Mouse (Mus musculus) forebrain, embryonic 13.5 days (tissue): ENCODE data around the gene Fbn1. TPM values are rescaled to one million over a fixed set of nuclear protein-coding genes. Genes with fewer than 3 reads are reported as not detected.

Experiments used
- ATAC-seq: fragments of 200-750 bp; cut with Nextera tagmentation; 2 replicates; pipeline ENCODE4 v1.8.0; 2017
- H3K27ac ChIP-seq: fragments of 300-500 bp; sonication (generic); 2 replicates; pipeline ENCODE4 v1.5.1; 2015; ENCODE audit warnings: inconsistent platforms, mild to moderate bottlenecking, moderate library complexity
- H3K27me3 ChIP-seq: fragments of 300-500 bp; sonication (generic); 2 replicates; pipeline ENCODE4 v1.6.1; 2015; ENCODE audit warnings: mild to moderate bottlenecking, inconsistent platforms
- H3K36me3 ChIP-seq: fragments of 300-500 bp; sonication (generic); 2 replicates; pipeline ENCODE4 v1.6.1; 2015; ENCODE audit warnings: mild to moderate bottlenecking, inconsistent platforms; ENCODE audit not compliant: poor library complexity, severe bottlenecking
- H3K4me1 ChIP-seq: fragments of 300-500 bp; sonication (generic); 2 replicates; pipeline ENCODE4 v1.6.1; 2015; ENCODE audit warnings: inconsistent platforms
- H3K4me2 ChIP-seq: fragments of 300-500 bp; sonication (generic); 2 replicates; pipeline ENCODE4 v1.6.1; 2015; ENCODE audit warnings: inconsistent platforms, mild to moderate bottlenecking, moderate library complexity
- H3K4me3 ChIP-seq: fragments of 300-500 bp; sonication (generic); 2 replicates; pipeline ENCODE4 v1.5.1; 2015; ENCODE audit warnings: mild to moderate bottlenecking, inconsistent platforms
- H3K9ac ChIP-seq: fragments of 300-500 bp; sonication (generic); 2 replicates; pipeline ENCODE4 v1.6.1; 2015; ENCODE audit warnings: mild to moderate bottlenecking, inconsistent platforms
- H3K9me3 ChIP-seq: fragments of 300-500 bp; sonication (generic); replicated peaks from 2 replicates; pipeline ENCODE4 v1.6.1; 2016; ENCODE audit warnings: inconsistent platforms
- WGBS: fragments of 180-500 bp; shearing (Covaris S2); methylation state at CpG from one replicate; pipeline ENCODE4 v1.1.7; 2015; 5-methylcytosine and 5-hydroxymethylcytosine counted together
- polyA plus RNA-seq: library from polyadenylated mRNA; unstranded; fragments of >200 nt; fragmentation: Nextera tagmentation; extraction: Ambion mirVana; gene quantifications from 2 replicates; pipeline ENCODE4 v1.2.1, GENCODE M21; 2015

The Fbn1 gene
- polyA plus RNA-seq, 1 experiment from 2014 or later, result 1.8 TPM

DNA sequence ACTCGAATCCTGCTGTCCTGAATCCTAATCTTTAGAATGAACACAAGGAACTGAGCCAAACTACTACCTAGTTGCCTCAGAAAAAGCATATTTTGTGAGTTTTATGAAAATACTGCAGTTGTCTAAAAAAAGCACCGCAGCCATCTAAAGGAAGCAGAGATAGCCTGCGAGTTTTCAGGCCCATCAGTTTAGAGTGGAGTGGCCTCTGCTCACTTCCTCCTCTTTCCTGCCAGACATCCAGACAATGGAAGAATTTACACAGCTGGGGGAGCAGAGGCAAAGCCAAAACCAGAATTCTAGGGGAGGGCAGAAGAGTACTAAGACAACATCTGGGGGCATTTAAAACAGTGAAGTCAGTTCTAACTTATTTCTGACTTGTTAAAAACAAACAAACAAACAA is 96.0 kb downstream of the Fbn1 start:
- WGBS, result 95% methylated on average over 3 of the region's 3 CpGs
- Histone ChIP-seq H3K4me3 (no peak overlapping the region), H3K9ac (no peak overlapping the region), H3K27me3 (no peaks in the 10 kb centered on the region), H3K36me3 (peaks cover 5% of the 10 kb centered on the region; the same call in 1 of the 2 replicates), H3K4me1 (no peaks in the 10 kb centered on the region), H3K9me3 (no peaks in the 10 kb centered on the region), H3K4me2 (no peak overlapping the region), H3K27ac (no peak overlapping the region)
- ATAC-seq, result no peak

DNA sequence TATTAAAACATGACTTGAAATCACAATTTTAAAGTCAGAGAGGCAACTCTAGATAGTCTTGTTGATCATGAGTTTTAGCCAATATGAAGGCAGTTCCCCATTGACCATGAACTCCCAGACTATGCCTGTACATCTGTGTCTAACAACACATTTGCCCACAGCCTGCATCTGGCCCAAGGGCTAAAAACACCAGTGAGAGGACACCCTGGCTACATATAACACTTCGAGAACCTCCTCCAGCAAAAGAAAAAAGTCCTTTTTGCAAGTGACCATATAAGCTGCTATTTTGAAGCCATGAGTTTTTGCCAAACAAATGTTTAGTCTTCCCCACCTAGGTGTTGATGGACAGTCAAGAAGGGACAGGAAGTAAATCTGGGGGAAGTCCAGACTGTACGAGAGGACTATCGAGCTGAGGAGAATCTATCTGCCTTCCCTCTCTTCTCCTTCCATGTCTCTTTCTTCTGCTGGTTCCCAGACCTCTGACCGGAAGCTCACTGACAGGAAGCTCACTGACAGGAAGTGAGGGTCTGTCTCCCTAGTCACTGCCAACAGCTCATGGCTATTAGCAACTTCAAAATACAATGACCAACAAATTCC is 103.2 kb downstream of the Fbn1 start:
- no peak overlapping the region for H3K4me3 ChIP-seq
- no peaks in the 10 kb centered on the region for H3K27me3 ChIP-seq
- WGBS, result 93% methylated on average over 4 of the region's 4 CpGs

DNA sequence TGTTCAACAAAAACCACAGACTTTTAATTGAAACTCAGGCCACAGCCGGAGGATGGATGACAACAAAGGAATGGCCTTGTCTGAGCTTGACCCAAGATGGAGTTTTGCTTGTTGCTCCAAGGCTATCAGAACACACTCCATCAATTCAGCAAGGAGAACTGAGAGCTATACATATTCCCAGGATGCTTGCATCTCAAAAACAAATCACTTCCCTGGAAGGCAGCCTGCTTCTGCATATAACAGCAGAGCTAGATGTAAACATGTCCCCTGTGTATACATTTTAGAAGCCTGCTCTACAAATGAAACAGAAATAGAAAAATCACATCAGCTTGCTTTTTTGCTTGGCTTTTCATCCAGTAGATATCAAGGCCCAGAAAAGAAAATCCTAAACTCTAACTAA is 105.5 kb downstream of the Fbn1 start:
- no peaks in the 10 kb centered on the region for H3K4me1 ChIP-seq
- no peak overlapping the region for H3K27ac ChIP-seq
- 92% methylated on average over 1 of the region's 1 CpGs for WGBS
- H3K4me2 ChIP-seq, result no peak overlapping the region
- ATAC-seq, result no peak
- no peak overlapping the region for H3K4me3 ChIP-seq
- H3K9ac ChIP-seq, result no peak overlapping the region
- no peaks in the 10 kb centered on the region for H3K36me3 ChIP-seq
- H3K9me3 ChIP-seq, result no peaks in the 10 kb centered on the region
- no peaks in the 10 kb centered on the region for H3K27me3 ChIP-seq

More for the DNA sequence above, 103.2 kb downstream of the Fbn1 start:
- no peak for ATAC-seq
- Histone ChIP-seq H3K4me2 (no peak overlapping the region), H3K27ac (no peak overlapping the region), H3K9ac (no peak overlapping the region), H3K36me3 (no peaks in the 10 kb centered on the region), H3K9me3 (no peaks in the 10 kb centered on the region), H3K4me1 (no peaks in the 10 kb centered on the region)

DNA sequence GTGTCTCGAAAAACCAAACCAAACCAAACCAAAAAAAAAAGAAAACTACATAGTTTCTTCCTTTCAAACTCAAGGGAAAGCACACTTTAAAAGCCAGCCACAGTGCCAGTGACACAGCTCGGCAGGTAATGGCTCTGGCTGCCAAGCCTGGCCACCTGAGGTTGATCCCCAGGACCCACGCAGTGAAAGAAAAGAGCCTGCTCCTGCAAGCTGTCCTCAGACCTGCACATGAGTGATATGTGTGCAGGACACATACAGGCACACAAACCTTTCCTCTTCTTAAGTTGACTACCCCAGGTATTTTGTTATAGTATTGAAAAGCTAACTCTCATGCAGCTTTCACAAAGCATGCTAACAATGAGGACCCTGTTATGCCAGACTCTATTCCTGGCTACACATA is 107.7 kb downstream of the Fbn1 start:
- no peaks in the 10 kb centered on the region for H3K36me3 ChIP-seq
- no peak overlapping the region for H3K4me3 ChIP-seq
- H3K9me3 ChIP-seq, result no peaks in the 10 kb centered on the region
- H3K9ac ChIP-seq, result no peak overlapping the region
- no peak overlapping the region for H3K4me2 ChIP-seq
- 92% methylated on average over 3 of the region's 3 CpGs for WGBS
- H3K27ac ChIP-seq, result no peak overlapping the region
- H3K4me1 ChIP-seq, result no peaks in the 10 kb centered on the region
- H3K27me3 ChIP-seq, result no peaks in the 10 kb centered on the region
- ATAC-seq, result no peak

DNA sequence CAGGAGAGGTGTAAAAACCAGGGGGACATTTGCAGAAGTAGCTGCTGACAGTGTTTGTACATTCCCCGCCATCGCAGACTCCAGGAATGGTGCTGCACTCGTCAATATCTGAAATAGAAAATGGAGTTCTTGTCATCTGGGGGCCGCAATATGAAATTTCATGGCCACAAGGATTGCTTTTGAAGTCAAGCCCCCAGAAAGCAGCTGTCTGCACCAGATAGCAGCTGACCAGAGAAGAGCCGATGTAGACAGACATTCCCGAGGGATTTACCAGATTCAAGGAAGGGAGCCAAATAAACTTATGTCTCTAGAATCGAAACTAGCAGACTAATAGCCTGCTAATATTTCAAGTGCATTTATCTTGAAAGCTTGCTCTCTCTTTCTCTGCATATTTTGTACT is 110.0 kb downstream of the Fbn1 start:
- no peak overlapping the region for H3K4me2 ChIP-seq
- H3K4me3 ChIP-seq, result no peak overlapping the region
- no peak overlapping the region for H3K27ac ChIP-seq
- no peak overlapping the region for H3K9ac ChIP-seq
- H3K27me3 ChIP-seq, result no peaks in the 10 kb centered on the region
- H3K36me3 ChIP-seq, result no peaks in the 10 kb centered on the region
- no peak for ATAC-seq
- no peaks in the 10 kb centered on the region for H3K4me1 ChIP-seq
- H3K9me3 ChIP-seq, result no peaks in the 10 kb centered on the region
- 90% methylated on average over 7 of the region's 7 CpGs for WGBS

DNA sequence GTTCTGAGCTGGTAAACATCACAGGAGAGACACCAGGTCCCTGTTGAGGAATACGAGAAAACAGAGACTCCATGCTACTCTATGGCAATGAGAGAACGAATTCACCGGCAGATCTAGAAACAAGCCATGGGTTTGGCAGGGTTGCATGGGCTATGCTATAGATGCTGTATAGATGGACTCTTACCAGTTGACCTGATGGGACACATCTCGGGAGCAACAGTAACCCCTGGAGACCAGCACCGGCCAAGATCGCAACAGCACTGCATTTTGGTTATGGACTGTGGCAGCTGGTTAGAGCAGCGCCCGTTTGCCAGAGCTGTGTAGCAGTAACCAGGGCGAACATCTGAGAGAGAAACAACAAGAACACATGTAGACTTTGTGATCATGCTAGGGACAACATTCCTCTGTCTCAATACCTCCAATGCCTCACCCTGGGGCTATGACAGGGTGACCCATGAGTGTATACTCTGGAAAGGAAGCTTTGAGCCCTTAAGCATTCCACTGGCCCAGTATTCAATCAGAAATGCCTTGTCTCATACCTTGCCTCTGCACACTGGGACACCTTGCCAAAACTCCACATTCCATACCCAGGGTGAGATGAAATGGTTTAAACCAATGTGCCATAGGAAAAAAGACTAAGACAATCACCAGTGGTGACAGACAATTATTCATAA is 113.2 kb downstream of the Fbn1 start:
- WGBS, result 97% methylated on average over 9 of the region's 9 CpGs
- no peaks in the 10 kb centered on the region for H3K9me3 ChIP-seq
- H3K4me2 ChIP-seq, result no peak overlapping the region
- no peak for ATAC-seq
- no peaks in the 10 kb centered on the region for H3K4me1 ChIP-seq
- no peaks in the 10 kb centered on the region for H3K27me3 ChIP-seq
- H3K9ac ChIP-seq, result no peak overlapping the region
- H3K36me3 ChIP-seq, result no peaks in the 10 kb centered on the region
- no peak overlapping the region for H3K4me3 ChIP-seq
- no peak overlapping the region for H3K27ac ChIP-seq

DNA sequence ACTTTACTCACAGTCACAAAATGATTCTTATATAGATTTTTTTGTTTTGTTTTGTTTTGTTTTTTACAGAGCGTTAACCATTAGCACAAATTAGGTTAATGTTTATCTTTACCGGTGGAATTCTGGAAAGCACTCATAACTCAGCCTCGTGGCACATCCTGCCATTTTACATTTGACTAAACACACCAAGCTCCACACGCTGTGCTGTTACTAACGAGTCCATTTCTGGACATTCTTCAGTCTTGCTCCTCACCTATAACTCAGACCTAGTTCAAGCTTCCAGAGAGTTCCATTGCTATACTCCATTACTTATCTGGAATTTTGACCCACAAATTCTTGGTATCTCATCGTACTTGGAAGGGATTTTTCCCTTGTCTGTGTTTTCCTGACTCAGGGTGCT is 116.2 kb downstream of the Fbn1 start:
- no peaks in the 10 kb centered on the region for H3K36me3 ChIP-seq
- no peaks in the 10 kb centered on the region for H3K9me3 ChIP-seq
- no peaks in the 10 kb centered on the region for H3K4me1 ChIP-seq
- WGBS, result 87% methylated on average over 6 of the region's 6 CpGs
- no peak overlapping the region for H3K27ac ChIP-seq
- H3K4me2 ChIP-seq, result no peak overlapping the region
- H3K27me3 ChIP-seq, result no peaks in the 10 kb centered on the region
- H3K4me3 ChIP-seq, result no peak overlapping the region
- no peak for ATAC-seq
- H3K9ac ChIP-seq, result no peak overlapping the region

DNA sequence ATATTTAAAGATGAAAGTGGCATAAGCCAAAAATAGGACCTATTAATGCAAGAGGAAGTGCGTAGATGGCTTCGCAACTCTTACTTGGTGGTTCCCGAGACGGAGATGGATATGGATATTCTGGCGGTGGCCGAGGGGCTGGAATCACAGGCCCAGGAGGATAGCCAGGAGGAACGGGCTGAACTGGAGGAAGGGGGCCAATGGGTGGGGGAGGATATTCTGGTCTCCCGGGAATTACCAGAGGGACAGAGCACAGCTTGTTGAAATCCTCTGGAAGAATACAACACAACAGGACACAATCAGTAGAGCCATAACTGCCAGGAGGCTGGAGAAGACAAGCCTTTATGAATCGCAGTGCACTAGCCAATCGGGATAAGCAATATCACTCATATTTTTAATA is 118.0 kb downstream of the Fbn1 start:
- no peaks in the 10 kb centered on the region for H3K36me3 ChIP-seq
- 96% methylated on average over 10 of the region's 10 CpGs for WGBS
- no peak for ATAC-seq
- no peak overlapping the region for H3K9ac ChIP-seq
- H3K4me2 ChIP-seq, result no peak overlapping the region
- no peaks in the 10 kb centered on the region for H3K4me1 ChIP-seq
- no peaks in the 10 kb centered on the region for H3K9me3 ChIP-seq
- no peaks in the 10 kb centered on the region for H3K27me3 ChIP-seq
- H3K27ac ChIP-seq, result no peak overlapping the region
- no peak overlapping the region for H3K4me3 ChIP-seq

DNA sequence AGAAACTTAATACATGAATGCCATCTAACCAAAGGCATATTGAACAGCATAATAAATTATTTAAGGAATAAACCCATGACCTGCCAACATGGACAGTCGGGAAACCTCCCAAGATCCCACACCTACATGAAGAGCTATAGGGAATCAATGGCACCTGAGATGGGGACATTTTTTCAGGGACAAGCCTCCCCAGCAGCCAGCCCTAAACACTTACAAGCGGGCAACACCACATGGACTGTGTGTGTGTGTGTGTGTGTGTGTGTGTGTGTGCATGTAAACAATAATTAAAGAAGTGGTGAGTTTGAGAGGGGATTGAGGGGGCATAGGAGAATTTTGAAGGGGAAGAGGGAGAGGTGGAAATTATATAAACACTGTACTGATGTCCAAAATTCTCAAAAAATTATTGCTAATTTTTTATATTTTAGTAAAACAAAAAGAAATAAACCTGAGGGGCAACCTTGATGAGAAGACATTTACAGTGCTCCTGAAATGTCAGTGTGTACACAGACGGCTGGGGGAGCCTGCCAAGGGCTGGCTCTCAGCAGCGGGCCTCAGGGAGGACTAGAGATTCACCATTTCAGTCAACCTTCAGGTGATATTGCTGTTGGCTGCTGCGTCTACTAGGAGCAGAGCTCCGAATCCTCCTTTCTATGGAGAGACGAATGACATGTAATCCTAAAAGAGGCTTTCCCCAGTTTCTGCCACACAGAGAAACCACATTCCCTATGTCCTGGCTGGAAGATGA is 121.4 kb downstream of the Fbn1 start:
- H3K27me3 ChIP-seq, result no peaks in the 10 kb centered on the region
- ATAC-seq, result no peak
- H3K27ac ChIP-seq, result no peak overlapping the region
- no peaks in the 10 kb centered on the region for H3K9me3 ChIP-seq
- H3K36me3 ChIP-seq, result 0 out of 2 replicates have a peak, but pooled peaks cover 5% of the 10 kb centered on the region
- WGBS, result 70% methylated on average over 7 of the region's 7 CpGs
- no peak overlapping the region for H3K4me2 ChIP-seq
- no peak overlapping the region for H3K9ac ChIP-seq
- no peaks in the 10 kb centered on the region for H3K4me1 ChIP-seq
- no peak overlapping the region for H3K4me3 ChIP-seq

DNA sequence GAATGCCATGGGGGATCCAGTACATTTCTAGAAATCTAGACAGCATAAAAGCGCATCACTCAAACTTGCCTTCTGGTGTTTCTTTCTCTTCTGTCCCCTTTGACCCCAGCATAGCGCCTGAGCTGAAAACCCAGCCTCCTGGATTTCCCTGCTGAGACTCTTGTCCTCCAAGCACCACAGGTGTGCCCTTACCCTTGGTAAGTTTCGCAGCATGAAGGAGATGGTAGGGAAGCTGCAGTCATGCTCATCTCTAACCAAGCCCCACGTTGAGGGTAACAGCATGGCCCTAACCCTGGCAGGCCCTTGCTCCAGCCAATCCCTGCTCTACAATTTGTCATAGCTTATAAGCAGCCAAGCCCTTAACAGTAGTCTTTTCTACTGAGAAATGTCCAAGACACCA is 122.9 kb downstream of the Fbn1 start:
- no peak overlapping the region for H3K27ac ChIP-seq
- H3K9ac ChIP-seq, result no peak overlapping the region
- ATAC-seq, result no peak
- no peaks in the 10 kb centered on the region for H3K4me1 ChIP-seq
- no peak overlapping the region for H3K4me2 ChIP-seq
- H3K27me3 ChIP-seq, result no peaks in the 10 kb centered on the region
- H3K9me3 ChIP-seq, result no peaks in the 10 kb centered on the region
- H3K36me3 ChIP-seq, result 0 out of 2 replicates have a peak, but pooled peaks cover 5% of the 10 kb centered on the region
- 68% methylated on average over 4 of the region's 4 CpGs for WGBS
- no peak overlapping the region for H3K4me3 ChIP-seq

DNA sequence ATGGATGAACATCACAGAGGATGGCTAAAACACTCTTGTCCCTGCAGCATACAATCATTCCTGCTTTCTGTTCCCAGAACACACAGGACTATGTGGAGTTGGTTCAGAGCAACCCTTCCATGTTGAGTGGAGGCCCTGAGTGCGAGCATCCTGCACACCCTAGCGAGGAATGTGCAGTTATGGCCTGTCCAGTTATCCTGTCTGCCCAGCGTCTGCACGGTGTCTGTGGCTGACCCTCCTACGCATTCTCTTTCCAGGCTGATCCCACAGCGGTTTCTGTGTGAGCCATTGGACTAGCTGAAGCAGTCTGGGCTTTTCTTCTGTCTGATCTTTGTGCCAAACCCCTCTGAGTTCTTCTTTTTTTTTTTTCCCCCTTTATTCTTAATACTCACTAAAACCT is 123.4 kb downstream of the Fbn1 start:
- WGBS, result 90% methylated on average over 6 of the region's 6 CpGs

DNA sequence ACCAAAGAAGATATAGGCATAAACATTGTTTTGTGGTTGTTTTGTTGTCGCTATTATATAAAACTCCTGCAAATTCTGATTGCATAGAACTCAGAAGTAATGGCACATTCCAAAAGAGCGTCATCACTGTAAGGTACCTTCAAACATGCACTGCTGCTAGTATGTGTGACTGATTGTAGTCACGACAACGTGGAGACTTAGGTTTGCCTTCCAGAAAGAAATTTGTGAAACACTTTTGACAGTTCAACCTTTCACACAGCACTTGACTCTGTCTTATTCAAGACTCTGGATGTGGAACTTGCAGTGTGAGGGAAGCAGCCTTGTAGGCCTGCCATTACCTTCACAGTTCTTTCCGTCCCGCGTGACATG is 124.5 kb downstream of the Fbn1 start:
- Histone ChIP-seq H3K27me3 (no peaks in the 10 kb centered on the region), H3K4me3 (no peak overlapping the region), H3K4me1 (no peaks in the 10 kb centered on the region), H3K4me2 (no peak overlapping the region), H3K36me3 (0 out of 2 replicates have a peak, but pooled peaks cover 5% of the 10 kb centered on the region), H3K27ac (no peak overlapping the region), H3K9me3 (no peaks in the 10 kb centered on the region), H3K9ac (no peak overlapping the region)
- no peak for ATAC-seq
- WGBS, result 95% methylated on average over 7 of the region's 7 CpGs

More for the DNA sequence above, 123.4 kb downstream of the Fbn1 start:
- H3K4me1 ChIP-seq, result no peaks in the 10 kb centered on the region
- H3K9ac ChIP-seq, result no peak overlapping the region
- H3K4me2 ChIP-seq, result no peak overlapping the region
- ATAC-seq, result no peak
- H3K27me3 ChIP-seq, result no peaks in the 10 kb centered on the region
- H3K9me3 ChIP-seq, result no peaks in the 10 kb centered on the region
- 0 out of 2 replicates have a peak, but pooled peaks cover 5% of the 10 kb centered on the region for H3K36me3 ChIP-seq
- no peak overlapping the region for H3K27ac ChIP-seq
- H3K4me3 ChIP-seq, result no peak overlapping the region
